Mouse (Mus musculus) stomach, postnatal 0 days (tissue): Measurements from ENCODE around the gene Pde4b. TPM values are rescaled to one million over a fixed set of nuclear protein-coding genes. Genes with fewer than 3 reads are reported as not detected.
A peak's percentile ranks its signal among the peaks of the same experiment; 100 is the strongest.

ENCODE experiments used
- ATAC-seq: fragments of 200-750 bp; cut with Nextera tagmentation; 2 replicates; pipeline ENCODE4 v1.8.0; 2017; ENCODE audit not compliant: low FRiP score, low TSS enrichment
- DNase-seq: peaks from one replicate; pipeline ENCODE4 v3.0.0-alpha.2; 2016; ENCODE audit warnings: low spot score
- H3K27ac ChIP-seq: fragments of 300-500 bp; sonication (generic); replicated peaks from 2 replicates; pipeline ENCODE4 v1.5.1; 2014; ENCODE audit warnings: mild to moderate bottlenecking, control low read depth
- H3K27me3 ChIP-seq: fragments of 300-500 bp; sonication (generic); 2 replicates; pipeline ENCODE4 v1.6.1; 2014; ENCODE audit warnings: low read length; ENCODE audit not compliant: control insufficient read depth, insufficient read depth
- H3K36me3 ChIP-seq: fragments of 300-500 bp; sonication (generic); 2 replicates; pipeline ENCODE4 v1.6.1; 2014; ENCODE audit warnings: low read length, mixed read lengths; ENCODE audit not compliant: control insufficient read depth, insufficient read depth
- H3K4me1 ChIP-seq: fragments of 300-500 bp; sonication (generic); replicated peaks from 2 replicates; pipeline ENCODE4 v1.6.1; 2014; ENCODE audit warnings: antibody characterized with exemption; ENCODE audit not compliant: control insufficient read depth, insufficient read depth
- H3K4me2 ChIP-seq: fragments of 300-500 bp; sonication (generic); replicated peaks from 2 replicates; pipeline ENCODE4 v1.6.1; 2014; ENCODE audit warnings: low read depth, mild to moderate bottlenecking, control low read depth, moderate library complexity
- H3K4me3 ChIP-seq: fragments of 300-500 bp; sonication (generic); 2 replicates; pipeline ENCODE4 v1.5.1; 2014; ENCODE audit warnings: low read depth, low read length, control low read depth
- H3K9ac ChIP-seq: fragments of 300-500 bp; sonication (generic); 2 replicates; pipeline ENCODE4 v1.6.1; 2014; ENCODE audit warnings: mild to moderate bottlenecking, low read length, control low read depth, mixed read lengths
- H3K9me3 ChIP-seq: fragments of 300-500 bp; sonication (generic); 2 replicates; pipeline ENCODE4 v1.6.1; 2016; ENCODE audit warnings: low read length; ENCODE audit not compliant: control insufficient read depth
- CTCF ChIP-seq: IDR thresholded peaks from 2 replicates; pipeline ENCODE4 v1.5.1; 2016; ENCODE audit warnings: antibody characterized with exemption, low read depth, mild to moderate bottlenecking, moderate library complexity
- EP300 ChIP-seq: optimal IDR thresholded peaks from 2 replicates; pipeline ENCODE3; 2016; ENCODE audit warnings: antibody characterized with exemption
- WGBS: fragments of 180-500 bp; shearing (Covaris S2); extraction: QIAGEN DNeasy Blood & Tissue Kit; methylation state at CpG from one replicate; pipeline ENCODE4 v1.1.7; 2014; 5-methylcytosine and 5-hydroxymethylcytosine counted together
- polyA plus RNA-seq: library from polyadenylated mRNA; unstranded; fragments of >200 nt; fragmentation: Nextera tagmentation; extraction: Ambion mirVana; gene quantifications from 2 replicates; pipeline ENCODE4 v1.2.1, GENCODE M21; 2015

Pde4b gene
- polyA plus RNA-seq, 1 experiment from 2014 or later: 9.1 TPM

DNA sequence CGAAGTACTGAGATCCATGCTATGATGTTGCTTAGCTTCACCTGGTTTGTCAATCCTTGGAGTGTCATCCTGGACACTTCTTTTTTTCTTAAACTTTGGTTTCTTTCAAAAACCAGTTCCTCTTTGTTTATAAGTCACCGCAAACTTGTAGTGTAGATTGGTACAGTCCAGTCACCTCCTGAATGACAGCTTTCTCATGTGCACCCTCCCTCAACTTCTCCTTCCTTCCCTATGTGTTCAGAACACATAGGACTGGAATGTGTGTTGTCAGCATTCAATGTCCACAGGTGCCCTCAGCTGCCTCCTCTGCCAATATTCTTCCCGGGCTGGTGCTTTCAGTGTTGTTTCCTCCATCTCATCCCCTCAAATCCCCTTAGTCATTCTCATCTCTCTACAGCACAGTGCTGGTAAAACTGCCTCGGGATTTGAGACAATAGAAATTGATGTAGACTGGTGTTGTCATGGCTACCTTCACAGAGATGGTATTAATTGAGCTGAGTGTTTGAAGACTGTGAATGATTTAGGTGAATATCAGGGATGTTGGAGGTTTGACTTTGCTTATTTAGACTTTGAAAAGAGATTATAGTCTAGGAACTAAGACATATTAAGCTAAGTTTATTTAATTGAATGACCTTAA is 220.4 kb downstream of the Pde4b start:
- H3K9me3 ChIP-seq: no peaks in the 10 kb centered on the region
- DNase-seq: no peak
- WGBS: 58% methylated on average over 4 of the region's 4 CpGs
- no peak overlapping the region for H3K4me2 ChIP-seq
- H3K4me3 ChIP-seq: no peak overlapping the region
- H3K27ac ChIP-seq: no peak overlapping the region
- no peak for TF ChIP-seq EP300
- no peak for TF ChIP-seq CTCF
- H3K9ac ChIP-seq: no peak overlapping the region
- H3K27me3 ChIP-seq: no peaks in the 10 kb centered on the region
- no peaks in the 10 kb centered on the region for H3K4me1 ChIP-seq
- ATAC-seq: no peak
- H3K36me3 ChIP-seq: no peaks in the 10 kb centered on the region

DNA sequence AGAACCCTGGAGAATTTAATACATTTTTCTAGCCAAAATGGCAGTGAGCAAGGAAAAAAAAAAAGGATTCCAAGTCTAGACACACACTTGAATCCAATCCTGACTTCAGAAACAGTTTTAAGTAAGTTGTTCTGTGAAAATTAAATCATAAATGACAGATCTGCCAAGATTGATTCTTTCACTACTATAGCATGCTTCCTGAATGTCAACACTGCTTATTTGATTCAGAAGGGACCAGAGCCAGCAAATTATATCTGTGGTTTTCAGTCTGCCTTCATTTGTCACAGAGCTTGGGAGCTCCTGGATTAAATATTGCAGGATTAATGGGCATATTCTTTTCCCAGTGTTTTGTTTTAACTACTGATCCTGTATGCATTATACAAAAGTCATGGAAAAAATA is 223.3 kb downstream of the Pde4b start:
- no peak overlapping the region for H3K4me2 ChIP-seq
- no peak for ATAC-seq
- H3K27ac ChIP-seq: no peak overlapping the region
- no peaks in the 10 kb centered on the region for H3K36me3 ChIP-seq
- DNase-seq: no peak
- TF ChIP-seq CTCF (no peak), EP300 (no peak)
- no peaks in the 10 kb centered on the region for H3K4me1 ChIP-seq
- no peak overlapping the region for H3K9ac ChIP-seq
- no peaks in the 10 kb centered on the region for H3K9me3 ChIP-seq
- no peak overlapping the region for H3K4me3 ChIP-seq
- no peaks in the 10 kb centered on the region for H3K27me3 ChIP-seq

DNA sequence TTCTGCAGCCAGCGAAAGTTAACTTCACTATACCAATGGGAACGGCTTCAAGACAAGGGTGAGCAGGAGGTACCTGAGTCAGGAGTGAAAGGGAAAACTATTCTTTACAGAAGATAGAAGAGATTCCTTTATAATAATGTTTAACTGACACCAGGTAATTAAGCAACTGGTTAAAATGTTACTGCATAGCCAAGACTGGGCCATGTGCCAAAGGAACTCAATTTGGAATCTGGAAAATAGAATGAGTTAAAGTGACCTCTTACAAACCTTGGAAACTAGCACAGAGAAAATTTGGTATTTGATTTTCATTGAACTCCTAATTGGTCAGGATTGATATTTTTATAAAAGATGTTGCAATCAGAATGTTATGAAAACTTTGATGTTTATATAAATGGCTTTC is 228.7 kb downstream of the Pde4b start:
- WGBS: 65% methylated on average over 2 of the region's 2 CpGs
- TF ChIP-seq EP300: no peak
- no peak for TF ChIP-seq CTCF
- ATAC-seq: no peak
- Histone ChIP-seq H3K27me3 (no peaks in the 10 kb centered on the region), H3K9ac (no peak overlapping the region), H3K36me3 (no peaks in the 10 kb centered on the region), H3K4me1 (no peaks in the 10 kb centered on the region), H3K9me3 (no peaks in the 10 kb centered on the region), H3K4me3 (no peak overlapping the region), H3K27ac (no peak overlapping the region), H3K4me2 (no peak overlapping the region)
- DNase-seq: no peak

DNA sequence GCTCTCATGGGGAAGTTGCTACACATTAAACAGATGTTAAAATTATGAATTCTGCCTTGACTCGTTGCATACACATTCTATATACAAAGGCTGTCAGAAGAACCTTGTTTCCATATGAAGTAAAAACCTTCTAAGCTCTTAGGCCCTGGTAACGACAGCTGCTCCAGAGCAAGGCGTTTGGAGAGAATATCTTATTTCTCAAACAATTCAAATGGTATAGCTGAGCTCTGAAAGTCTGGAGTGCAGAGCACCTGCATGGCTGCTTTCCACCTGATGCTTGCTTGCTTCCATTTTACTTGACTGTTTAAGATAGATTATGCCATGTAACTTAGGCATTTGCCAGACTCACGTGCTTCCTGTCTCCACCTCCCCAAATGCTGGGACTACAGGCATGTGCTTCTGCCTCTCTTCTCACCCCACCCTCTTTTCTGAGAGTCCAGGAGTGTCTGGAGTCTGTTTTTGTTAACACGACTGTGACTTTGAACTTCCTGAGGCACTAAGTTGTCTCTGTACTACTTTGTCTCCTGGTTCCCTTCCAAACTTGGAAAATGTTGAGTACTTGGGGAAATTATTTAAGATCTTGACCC is 229.4 kb downstream of the Pde4b start:
- H3K36me3 ChIP-seq: no peaks in the 10 kb centered on the region
- H3K4me1 ChIP-seq: no peaks in the 10 kb centered on the region
- H3K27me3 ChIP-seq: no peaks in the 10 kb centered on the region
- H3K27ac ChIP-seq: no peak overlapping the region
- no peak overlapping the region for H3K9ac ChIP-seq
- H3K4me3 ChIP-seq: no peak overlapping the region
- no peak overlapping the region for H3K4me2 ChIP-seq
- 36% methylated on average over 5 of the region's 5 CpGs for WGBS
- ATAC-seq (no peak), DNase-seq (no peak)
- H3K9me3 ChIP-seq: no peaks in the 10 kb centered on the region
- TF ChIP-seq CTCF: no peak
- no peak for TF ChIP-seq EP300

DNA sequence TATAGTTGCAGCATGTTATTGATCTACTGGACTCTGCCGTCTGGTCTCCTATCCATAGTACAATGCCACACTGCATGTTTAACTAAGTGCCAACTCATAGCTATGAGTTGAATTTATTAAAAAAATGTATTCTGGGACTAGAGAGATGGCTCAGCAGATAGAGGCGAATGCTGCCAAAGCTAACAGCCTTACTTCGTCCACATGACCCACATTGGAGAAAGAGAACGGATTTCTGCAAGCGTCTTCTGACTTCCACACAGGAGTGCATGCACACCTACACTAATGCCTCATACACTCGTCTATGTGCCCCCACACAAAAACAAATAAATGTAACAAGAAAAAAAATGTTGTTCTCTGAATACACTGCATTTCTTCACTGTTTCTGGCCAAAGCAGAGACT is 231.3 kb downstream of the Pde4b start:
- no peak for TF ChIP-seq EP300
- no peak for TF ChIP-seq CTCF
- whole genome bisulfite sequencing: 74% methylated on average over 6 of the region's 6 CpGs
- DNase-seq (no peak), ATAC-seq (no peak)
- Histone ChIP-seq H3K27me3 (no peaks in the 10 kb centered on the region), H3K4me2 (no peak overlapping the region), H3K36me3 (no peaks in the 10 kb centered on the region), H3K9me3 (no peaks in the 10 kb centered on the region), H3K27ac (no peak overlapping the region), H3K4me3 (no peak overlapping the region), H3K4me1 (no peaks in the 10 kb centered on the region), H3K9ac (no peak overlapping the region)

DNA sequence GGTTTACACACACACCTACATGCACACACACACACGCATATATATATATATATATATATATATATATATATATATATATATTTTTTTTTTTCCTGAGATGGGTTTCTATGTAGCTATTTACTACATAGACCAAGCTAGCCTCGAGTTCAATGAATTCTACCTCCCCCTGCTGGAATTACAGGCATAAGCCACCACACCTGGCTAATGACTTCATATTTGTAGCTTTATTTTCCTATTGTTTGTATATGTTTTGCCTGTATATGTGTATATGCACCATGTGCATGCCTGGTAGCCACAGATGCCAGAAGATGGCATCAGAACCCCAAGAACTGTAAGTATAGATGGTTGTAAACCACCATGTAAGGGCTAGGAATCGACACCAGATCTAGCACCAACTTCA is 234.0 kb downstream of the Pde4b start:
- WGBS: 67% methylated on average over 3 of the region's 3 CpGs
- H3K27me3 ChIP-seq: no peaks in the 10 kb centered on the region
- TF ChIP-seq CTCF (peak; percentile 41; the same call in 1 of the 2 replicates), EP300 (no peak)

More for the DNA sequence above, 234.0 kb downstream of the Pde4b start:
- H3K4me3 ChIP-seq: no peak overlapping the region
- no peak overlapping the region for H3K27ac ChIP-seq
- DNase-seq: no peak
- no peak overlapping the region for H3K4me2 ChIP-seq
- no peak for ATAC-seq
- H3K9ac ChIP-seq: no peak overlapping the region
- no peaks in the 10 kb centered on the region for H3K36me3 ChIP-seq
- no peaks in the 10 kb centered on the region for H3K9me3 ChIP-seq
- no peaks in the 10 kb centered on the region for H3K4me1 ChIP-seq
